Mouse (Mus musculus): ENCODE measurements at regions not wholly inside any gene's neighbourhood (a gene's known extent, or its start where the extent isn't known, plus 50 kb on each side); places are given as distances from the start of the nearest gene placed in this dataset.
A peak's percentile ranks its signal among the peaks of the same experiment; 100 is the strongest.

GRCm38 (mm10) chr9:120804760-120805294, 124.2 kb upstream of the Ctnnb1 start:
- H3K4me3 ChIP-seq: no peak overlapping the region
- no peak overlapping the region for H3K9ac ChIP-seq
- no peak overlapping the region for H3K4me2 ChIP-seq
- no peaks in the 10 kb centered on the region; the same call in 1 of the 2 replicates for H3K27me3 ChIP-seq
- 62% methylated on average over 10 of the region's 10 CpGs for WGBS
- no peaks in the 10 kb centered on the region for H3K36me3 ChIP-seq
- H3K9me3 ChIP-seq: no peaks in the 10 kb centered on the region
- peaks cover 17% of the 10 kb centered on the region for H3K4me1 ChIP-seq (replicated peaks)
- H3K27ac ChIP-seq (replicated peaks): peak overlapping the region; percentile 42; the same call in 1 of the 2 replicates
- no peak for ATAC-seq (ENCODE audit: low read depth)

GRCm38 (mm10) chr9:120808741-120809425, 120.1 kb upstream of the Ctnnb1 start:
- Histone ChIP-seq H3K9ac (no peak overlapping the region), H3K4me3 (no peak overlapping the region), H3K4me1 (replicated peaks) (peaks cover 17% of the 10 kb centered on the region), H3K27me3 (no peaks in the 10 kb centered on the region; the same call in 1 of the 2 replicates), H3K9me3 (no peaks in the 10 kb centered on the region), H3K27ac (replicated peaks) (no peak overlapping the region), H3K4me2 (no peak overlapping the region), H3K36me3 (no peaks in the 10 kb centered on the region)
- 60% methylated on average over 4 of the region's 4 CpGs for WGBS
- ATAC-seq (ENCODE audit: low read depth): no peak

- ATAC-seq (ENCODE audit: low read depth): no peak
- Histone ChIP-seq H3K9me3 (no peaks in the 10 kb centered on the region), H3K27ac (replicated peaks) (no peak overlapping the region), H3K4me3 (no peak overlapping the region), H3K27me3 (no peaks in the 10 kb centered on the region; the same call in 1 of the 2 replicates), H3K9ac (no peak overlapping the region), H3K4me2 (no peak overlapping the region), H3K4me1 (replicated peaks) (peaks cover 6% of the 10 kb centered on the region), H3K36me3 (no peaks in the 10 kb centered on the region)
- WGBS: 81% methylated on average over 3 of the region's 3 CpGs
Measured at GRCm38 (mm10) chr9:120811522-120811921, 117.5 kb upstream of the Ctnnb1 start.

- no peak for ATAC-seq (ENCODE audit: low read depth)
- H3K4me3 ChIP-seq: no peak overlapping the region
- 80% methylated on average over 17 of the region's 17 CpGs for WGBS
- no peaks in the 10 kb centered on the region for H3K36me3 ChIP-seq
- H3K9ac ChIP-seq: no peak overlapping the region
- no peak overlapping the region for H3K27ac ChIP-seq (replicated peaks)
- H3K4me1 ChIP-seq (replicated peaks): peaks cover 4% of the 10 kb centered on the region; the same call in 1 of the 2 replicates
- no peak overlapping the region for H3K4me2 ChIP-seq
- no peaks in the 10 kb centered on the region for H3K9me3 ChIP-seq
- no peaks in the 10 kb centered on the region; the same call in 1 of the 2 replicates for H3K27me3 ChIP-seq
Measured at GRCm38 (mm10) chr9:120812667-120813210, 116.3 kb upstream of the Ctnnb1 start.

- 77% methylated on average over 4 of the region's 4 CpGs for WGBS
- H3K27ac ChIP-seq (replicated peaks): no peak overlapping the region
- H3K9me3 ChIP-seq: no peaks in the 10 kb centered on the region
- H3K4me1 ChIP-seq (replicated peaks): peaks cover 4% of the 10 kb centered on the region; the same call in 1 of the 2 replicates
- H3K4me2 ChIP-seq: no peak overlapping the region
- no peak overlapping the region for H3K9ac ChIP-seq
- ATAC-seq (ENCODE audit: low read depth): no peak
- H3K4me3 ChIP-seq: no peak overlapping the region
- no peaks in the 10 kb centered on the region; the same call in 1 of the 2 replicates for H3K27me3 ChIP-seq
- no peaks in the 10 kb centered on the region for H3K36me3 ChIP-seq
Measured at GRCm38 (mm10) chr9:120814286-120814685, 114.7 kb upstream of the Ctnnb1 start.

- Histone ChIP-seq H3K4me3 (no peak overlapping the region), H3K36me3 (no peaks in the 10 kb centered on the region), H3K4me2 (no peak overlapping the region), H3K9ac (no peak overlapping the region), H3K27me3 (no peaks in the 10 kb centered on the region), H3K9me3 (no peaks in the 10 kb centered on the region), H3K4me1 (replicated peaks) (0 out of 2 replicates have a peak, but pooled peaks cover 4% of the 10 kb centered on the region), H3K27ac (replicated peaks) (peak overlapping the region; percentile 33; the same call in 1 of the 2 replicates)
- WGBS: 84% methylated on average over 22 of the region's 22 CpGs
- ATAC-seq (ENCODE audit: low read depth): no peak
Measured at GRCm38 (mm10) chr9:120818726-120819317, 110.2 kb upstream of the Ctnnb1 start.

- 91% methylated on average over 6 of the region's 6 CpGs for WGBS
- H3K27ac ChIP-seq (replicated peaks): no peak overlapping the region
- H3K9me3 ChIP-seq: no peaks in the 10 kb centered on the region
- no peaks in the 10 kb centered on the region for H3K27me3 ChIP-seq
- no peak overlapping the region for H3K4me3 ChIP-seq
- no peaks in the 10 kb centered on the region for H3K4me1 ChIP-seq (replicated peaks)
- H3K36me3 ChIP-seq: no peaks in the 10 kb centered on the region
- no peak for ATAC-seq (ENCODE audit: low read depth)
- H3K9ac ChIP-seq: no peak overlapping the region
- no peak overlapping the region for H3K4me2 ChIP-seq
Measured at GRCm38 (mm10) chr9:120820892-120821291, 108.1 kb upstream of the Ctnnb1 start.

GRCm38 (mm10) chr9:120823397-120823796, 105.6 kb upstream of the Ctnnb1 start:
- Histone ChIP-seq H3K4me1 (replicated peaks) (no peaks in the 10 kb centered on the region), H3K27ac (replicated peaks) (no peak overlapping the region), H3K36me3 (no peaks in the 10 kb centered on the region), H3K27me3 (no peaks in the 10 kb centered on the region), H3K9ac (no peak overlapping the region), H3K4me3 (no peak overlapping the region), H3K9me3 (no peaks in the 10 kb centered on the region), H3K4me2 (no peak overlapping the region)
- 72% methylated on average over 6 of the region's 6 CpGs for WGBS
- no peak for ATAC-seq (ENCODE audit: low read depth)

GRCm38 (mm10) chr9:120826266-120826665, 102.8 kb upstream of the Ctnnb1 start:
- Histone ChIP-seq H3K9ac (no peak overlapping the region), H3K9me3 (no peaks in the 10 kb centered on the region), H3K36me3 (no peaks in the 10 kb centered on the region), H3K27me3 (no peaks in the 10 kb centered on the region), H3K4me3 (no peak overlapping the region), H3K4me2 (no peak overlapping the region), H3K27ac (replicated peaks) (no peak overlapping the region), H3K4me1 (replicated peaks) (peaks cover 10% of the 10 kb centered on the region)
- WGBS: 64% methylated on average over 4 of the region's 4 CpGs
- no peak for ATAC-seq (ENCODE audit: low read depth)

GRCm38 (mm10) chr9:120830526-120830925, 98.5 kb upstream of the Ctnnb1 start:
- peak; percentile 40; the same call in 1 of the 2 replicates for ATAC-seq (ENCODE audit: low read depth)
- H3K4me2 ChIP-seq: no peak overlapping the region
- WGBS: 52% methylated on average over 5 of the region's 5 CpGs
- H3K27me3 ChIP-seq: no peaks in the 10 kb centered on the region
- H3K9me3 ChIP-seq: no peaks in the 10 kb centered on the region
- no peak overlapping the region for H3K4me3 ChIP-seq
- H3K27ac ChIP-seq (replicated peaks): no peak overlapping the region
- no peaks in the 10 kb centered on the region for H3K36me3 ChIP-seq
- peaks cover 12% of the 10 kb centered on the region for H3K4me1 ChIP-seq (replicated peaks)
- no peak overlapping the region for H3K9ac ChIP-seq

- no peak for ATAC-seq (ENCODE audit: low read depth)
- Histone ChIP-seq H3K4me3 (no peak overlapping the region), H3K9ac (no peak overlapping the region), H3K36me3 (no peaks in the 10 kb centered on the region), H3K4me1 (replicated peaks) (peaks cover 12% of the 10 kb centered on the region), H3K9me3 (no peaks in the 10 kb centered on the region), H3K4me2 (no peak overlapping the region), H3K27me3 (no peaks in the 10 kb centered on the region), H3K27ac (replicated peaks) (no peak overlapping the region)
- 86% methylated on average over 9 of the region's 9 CpGs for WGBS
Measured at GRCm38 (mm10) chr9:120834166-120834565, 94.8 kb upstream of the Ctnnb1 start.

GRCm38 (mm10) chr9:120835621-120836020, 93.4 kb upstream of the Ctnnb1 start:
- no peak for ATAC-seq (ENCODE audit: low read depth)
- no peak overlapping the region for H3K4me2 ChIP-seq
- WGBS: 93% methylated on average over 4 of the region's 4 CpGs

More at GRCm38 (mm10) chr9:120835621-120836020, 93.4 kb upstream of the Ctnnb1 start:
- H3K27me3 ChIP-seq: no peaks in the 10 kb centered on the region
- no peak overlapping the region for H3K4me3 ChIP-seq
- no peak overlapping the region for H3K27ac ChIP-seq (replicated peaks)
- H3K9me3 ChIP-seq: no peaks in the 10 kb centered on the region
- no peaks in the 10 kb centered on the region for H3K36me3 ChIP-seq
- H3K9ac ChIP-seq: no peak overlapping the region
- H3K4me1 ChIP-seq (replicated peaks): peaks cover 9% of the 10 kb centered on the region
